Mouse (Mus musculus) small intestine, adult 2 months (tissue): Measurements from ENCODE around the gene Ccdc34.

Source experiments
- CTCF ChIP-seq: fragments of 200-500 bp; IDR thresholded peaks from 2 replicates; pipeline ENCODE4 v1.5.1; 2012; ENCODE audit warnings: low read depth, mild to moderate bottlenecking, control low read depth, inconsistent platforms, low read length, moderate library complexity, mixed read lengths; ENCODE audit not compliant: insufficient replicate concordance, insufficient read length; ENCODE audit errors: extremely low read depth
- POLR2A ChIP-seq: fragments of 200-500 bp; IDR thresholded peaks from 2 replicates; pipeline ENCODE4 v1.6.1; 2012; ENCODE audit warnings: low read depth, mild to moderate bottlenecking, control low read depth, inconsistent platforms, low read length, moderate library complexity

DNA sequence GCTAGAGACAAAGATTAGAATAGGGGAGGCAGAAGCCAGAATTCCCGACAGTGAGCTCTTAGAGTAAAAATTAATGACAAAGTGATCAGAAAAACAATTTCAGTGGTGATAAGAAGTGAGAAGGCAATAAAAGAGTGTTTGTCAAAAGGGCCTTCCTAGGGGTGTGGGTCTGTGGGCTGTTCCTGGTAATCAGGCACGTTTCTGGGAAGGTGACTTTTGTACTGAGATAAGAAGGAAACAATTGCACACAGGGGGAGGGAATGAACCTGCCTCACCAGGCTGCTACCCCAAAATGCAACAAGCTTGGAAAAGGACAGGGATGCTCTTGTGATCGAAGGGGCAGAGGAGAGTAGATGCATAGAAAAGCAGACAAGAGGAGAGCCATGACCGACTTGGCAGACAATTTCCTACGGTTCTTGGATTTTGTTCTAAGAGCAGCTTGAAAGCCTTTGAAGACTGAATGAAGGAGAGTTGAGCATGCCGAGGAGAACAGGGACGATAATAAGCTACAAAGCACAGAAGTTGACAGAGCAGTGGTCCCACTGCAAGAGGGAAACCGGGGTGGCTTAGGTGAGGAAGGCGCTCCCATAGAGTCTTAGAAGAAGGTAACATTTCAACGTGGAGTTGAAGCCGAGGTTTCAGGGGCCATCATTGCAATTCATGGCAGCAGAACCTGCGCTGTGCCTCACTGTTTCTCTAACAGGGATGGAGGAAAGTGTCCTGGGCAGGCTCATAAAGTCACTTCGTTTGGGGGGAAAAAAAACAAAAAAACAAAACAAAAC is 185.3 kb downstream of the Ccdc34 start:
- TF ChIP-seq CTCF (no peak), POLR2A (no peak)
